Mouse (Mus musculus): ENCODE measurements around the gene Spint2.

The Spint2 gene

DNA sequence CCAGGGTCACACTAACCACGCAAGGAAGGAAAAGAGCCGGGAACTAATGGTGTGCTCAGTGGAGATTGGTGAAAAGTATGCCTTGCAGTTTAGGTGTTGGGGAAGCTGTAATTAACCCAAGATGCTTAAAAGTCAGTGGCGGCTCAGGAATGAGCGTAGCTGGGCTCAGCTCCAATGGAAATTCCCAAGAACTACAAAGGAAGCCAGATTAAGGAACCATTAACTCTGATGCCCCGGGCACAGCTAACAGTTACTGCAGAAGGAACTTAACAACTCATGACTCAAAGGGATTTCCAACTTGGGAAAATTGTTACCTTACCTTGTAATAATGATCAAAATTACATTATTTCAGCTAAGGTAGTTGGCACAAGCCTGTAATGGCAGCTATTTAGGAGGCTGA, 5.0 kb downstream of the Spint2 start:
- ChIA-PET POLR2A (interaction anchor here in 3 of 4 experiments (0.6 to 2.2 kb wide), 14 partner anchors 10 to 239 kb away, joined by 3 to 8 read pairs (median 3); partner anchors contain the start of genes 2200002D01Rik (in 2 of the 3), Ppp1r14a (in 1 of the 3) and Yif1b (in 1 of the 3)), CTCF (interaction anchor here in 3 of 4 experiments (0.6 to 1.5 kb wide), 5 partner anchors 12 to 148 kb away, joined by 3 to 7 read pairs (median 3); no protein-coding TSS in a partner anchor)

DNA sequence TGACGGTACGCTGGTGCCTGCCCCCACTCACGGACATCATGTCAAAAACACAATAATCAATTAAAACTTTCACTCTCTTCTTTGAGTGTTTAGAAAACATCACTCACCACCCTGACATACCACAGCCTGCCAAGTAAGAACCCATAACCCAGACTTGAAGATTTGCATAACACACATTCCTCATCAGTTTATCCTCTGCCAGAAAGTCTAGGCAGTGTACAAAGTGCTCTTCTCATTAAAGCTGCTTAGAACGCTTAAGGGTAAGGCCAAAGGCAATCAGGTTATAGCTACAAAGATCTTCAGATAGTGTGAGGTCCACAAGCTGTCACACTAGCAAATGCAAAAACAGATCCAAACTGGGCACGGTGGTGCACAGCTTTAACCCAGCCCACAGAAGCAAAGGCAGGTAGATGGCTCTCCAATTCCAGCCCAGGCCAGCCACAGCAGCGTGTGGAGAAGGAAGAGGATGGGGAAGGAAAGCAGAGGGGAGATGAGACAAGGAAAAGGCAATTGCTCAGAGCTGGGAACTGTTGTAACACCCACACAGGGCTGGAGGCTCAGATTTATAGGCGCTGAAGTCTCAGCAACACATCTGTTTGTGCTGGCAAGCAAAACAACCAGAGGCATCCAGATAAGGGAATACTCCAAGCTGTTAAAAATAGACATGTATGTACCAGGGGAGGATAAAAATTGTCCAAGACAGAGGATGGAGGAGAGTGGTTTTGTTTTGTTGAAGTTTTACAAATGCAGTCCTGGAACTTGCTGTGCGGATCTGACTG, 9.8 kb downstream of the Spint2 start:
- CTCF ChIA-PET = interaction anchor here in 2 of 4 experiments (0.5 to 1.2 kb wide), 4 partner anchors 24 to 327 kb away, joined by 3 to 8 read pairs (median 3); no protein-coding TSS in a partner anchor
- POLR2A ChIA-PET = interaction anchor here in 2 of 4 experiments (0.5 to 3.5 kb wide), 13 partner anchors 8 to 40 kb away, joined by 3 to 17 read pairs (median 4); partner anchors contain the start of genes 2200002D01Rik (in 1 of the 2), Spint2 (in 1 of the 2) and Yif1b (in 1 of the 2)

DNA sequence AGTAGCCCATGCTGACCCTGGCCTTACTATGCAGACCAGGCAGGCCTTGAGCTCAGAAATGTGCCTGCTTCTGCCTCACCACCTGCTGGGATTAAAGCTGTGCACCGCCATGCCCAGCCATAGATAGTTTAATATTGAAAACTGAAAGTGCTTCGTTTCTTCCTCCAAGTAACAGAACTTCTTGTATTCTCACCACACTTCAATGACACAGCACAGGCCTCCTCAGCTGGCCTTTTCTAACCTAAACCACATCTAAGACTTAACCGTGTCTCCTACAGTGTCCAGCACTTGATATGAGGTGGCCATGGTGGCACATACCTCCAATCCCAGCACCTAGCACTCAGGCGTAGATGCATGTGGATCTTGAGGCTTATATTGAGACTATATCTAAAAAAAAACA, 11.3 kb downstream of the Spint2 start:
- CTCF ChIA-PET = interaction anchor here in 1 of 4 experiments (1.5 kb wide), 2 partner anchors 23 to 224 kb away, joined by 3 to 4 read pairs; partner anchors contain the start of gene 2200002D01Rik
- POLR2A ChIA-PET = interaction anchor here in 3 of 4 experiments (0.5 to 3.5 kb wide), 14 partner anchors 9 to 56 kb away, joined by 3 to 17 read pairs (median 4); partner anchors contain the start of gene 2200002D01Rik (in 2 of the 3)

DNA sequence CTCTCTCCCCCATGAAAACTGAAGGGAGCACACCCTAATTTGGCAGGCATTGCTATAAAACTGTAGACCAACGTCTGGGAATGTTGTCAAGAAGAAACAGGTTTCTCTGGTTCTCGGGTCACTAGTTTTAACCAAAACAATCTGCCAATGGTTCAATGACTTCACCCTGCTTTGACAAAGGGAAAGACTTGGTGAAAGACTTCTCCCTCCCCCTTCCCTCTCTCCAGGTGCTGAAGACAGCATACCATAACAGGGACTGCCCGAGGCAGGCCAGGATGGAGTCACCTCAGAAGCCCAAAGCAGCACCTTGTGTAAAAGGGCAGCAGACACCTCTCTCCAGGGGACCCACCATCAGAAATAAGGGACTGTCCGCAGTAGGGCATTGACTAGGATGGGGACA, 14.8 kb downstream of the Spint2 start:
- POLR2A ChIA-PET = interaction anchor here in 2 of 4 experiments (0.6 to 2.6 kb wide), 3 partner anchors 10 to 14 kb away, joined by 3 to 11 read pairs (median 4); no protein-coding TSS in a partner anchor
- CTCF ChIA-PET = interaction anchor here in 2 of 4 experiments (0.6 to 1.3 kb wide), 2 partner anchors 20 to 275 kb away, joined by 4 to 5 read pairs; no protein-coding TSS in a partner anchor

DNA sequence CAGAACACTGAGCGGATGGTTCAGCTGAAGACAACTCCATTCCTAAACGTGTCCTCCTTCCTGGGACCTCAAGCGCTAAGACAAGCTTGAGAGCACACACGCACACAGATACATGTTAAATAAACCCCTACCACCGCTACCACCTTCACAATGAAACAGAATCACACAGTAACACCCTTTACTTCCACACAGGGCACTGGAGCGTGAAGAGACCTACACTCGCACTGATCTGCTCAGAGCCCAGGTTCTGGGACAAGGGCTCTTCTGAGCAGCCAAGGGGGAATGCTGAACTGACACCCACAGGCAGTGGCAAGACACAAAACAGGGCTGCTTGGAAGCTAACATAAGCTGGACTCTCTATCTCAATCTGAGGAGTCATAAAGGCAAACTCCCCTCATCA, 16.1 kb downstream of the Spint2 start:
- ChIA-PET CTCF (interaction anchor here in 3 of 4 experiments (0.6 to 1.4 kb wide), 3 partner anchors 10 to 258 kb away, joined by 3 to 4 read pairs (median 3); partner anchors contain the start of gene Yif1b (in 1 of the 3)), POLR2A (interaction anchor here in 3 of 4 experiments (0.6 to 2.6 kb wide), 8 partner anchors 14 to 203 kb away, joined by 3 to 11 read pairs (median 4); partner anchors contain the start of genes 2200002D01Rik (in 1 of the 3) and Spint2 (in 1 of the 3))

DNA sequence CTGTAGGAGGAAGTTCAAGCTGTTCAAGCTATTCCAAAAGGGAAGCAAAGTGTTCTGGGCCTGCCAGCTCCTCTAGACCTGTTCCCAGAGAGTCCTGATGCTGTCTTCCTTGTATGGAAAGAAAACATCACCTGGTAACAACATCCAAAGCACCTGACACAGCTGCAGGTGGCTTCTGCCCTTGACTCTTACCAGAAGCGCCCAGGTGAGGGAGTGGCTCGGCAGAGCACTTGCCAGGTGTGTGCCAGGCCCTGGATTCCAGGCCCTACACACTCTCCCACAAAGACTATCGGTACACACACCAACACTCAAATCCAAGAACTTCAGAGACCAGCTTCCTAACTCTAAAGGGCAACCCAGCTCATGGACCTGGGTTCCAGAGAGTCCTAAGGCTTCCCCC, 17.9 kb downstream of the Spint2 start:
- CTCF ChIA-PET = interaction anchor here in 2 of 4 experiments (0.6 to 1.8 kb wide), 3 partner anchors 16 to 20 kb away, joined by 3 to 6 read pairs (median 3); no protein-coding TSS in a partner anchor
- POLR2A ChIA-PET = interaction anchor here in 2 of 4 experiments (0.7 to 2.9 kb wide), 5 partner anchors 9 to 17 kb away, joined by 3 to 9 read pairs (median 3); partner anchors contain the start of gene Spint2 (in 1 of the 2)

DNA sequence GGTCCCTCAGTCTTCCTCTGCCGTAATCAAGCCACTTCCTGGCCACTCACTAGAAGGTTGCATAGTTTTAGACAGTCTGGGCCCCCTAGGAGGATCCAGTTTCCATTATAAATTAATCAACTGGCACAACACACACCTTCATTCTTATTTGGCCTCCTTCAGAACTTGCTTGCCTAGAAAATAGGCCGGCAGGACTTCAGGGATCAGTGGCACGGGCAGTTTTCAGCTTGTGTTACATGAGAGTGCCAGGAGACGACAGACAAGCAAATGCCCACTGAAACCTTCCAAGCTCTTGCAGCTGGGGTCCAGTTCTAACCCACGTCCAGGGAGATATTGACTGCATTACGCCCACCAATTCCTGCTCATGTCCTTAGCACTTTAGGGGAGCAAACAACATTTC, 19.6 kb downstream of the Spint2 start:
- POLR2A ChIA-PET = interaction anchor here in 2 of 4 experiments (0.6 to 2.9 kb wide), 6 partner anchors 9 to 19 kb away, joined by 3 to 9 read pairs (median 4); partner anchors contain the start of gene 2200002D01Rik (in 1 of the 2)
- CTCF ChIA-PET = interaction anchor here in 2 of 4 experiments (0.5 to 1.1 kb wide), 2 partner anchors 15 to 41 kb away, joined by 3 read pairs; no protein-coding TSS in a partner anchor

DNA sequence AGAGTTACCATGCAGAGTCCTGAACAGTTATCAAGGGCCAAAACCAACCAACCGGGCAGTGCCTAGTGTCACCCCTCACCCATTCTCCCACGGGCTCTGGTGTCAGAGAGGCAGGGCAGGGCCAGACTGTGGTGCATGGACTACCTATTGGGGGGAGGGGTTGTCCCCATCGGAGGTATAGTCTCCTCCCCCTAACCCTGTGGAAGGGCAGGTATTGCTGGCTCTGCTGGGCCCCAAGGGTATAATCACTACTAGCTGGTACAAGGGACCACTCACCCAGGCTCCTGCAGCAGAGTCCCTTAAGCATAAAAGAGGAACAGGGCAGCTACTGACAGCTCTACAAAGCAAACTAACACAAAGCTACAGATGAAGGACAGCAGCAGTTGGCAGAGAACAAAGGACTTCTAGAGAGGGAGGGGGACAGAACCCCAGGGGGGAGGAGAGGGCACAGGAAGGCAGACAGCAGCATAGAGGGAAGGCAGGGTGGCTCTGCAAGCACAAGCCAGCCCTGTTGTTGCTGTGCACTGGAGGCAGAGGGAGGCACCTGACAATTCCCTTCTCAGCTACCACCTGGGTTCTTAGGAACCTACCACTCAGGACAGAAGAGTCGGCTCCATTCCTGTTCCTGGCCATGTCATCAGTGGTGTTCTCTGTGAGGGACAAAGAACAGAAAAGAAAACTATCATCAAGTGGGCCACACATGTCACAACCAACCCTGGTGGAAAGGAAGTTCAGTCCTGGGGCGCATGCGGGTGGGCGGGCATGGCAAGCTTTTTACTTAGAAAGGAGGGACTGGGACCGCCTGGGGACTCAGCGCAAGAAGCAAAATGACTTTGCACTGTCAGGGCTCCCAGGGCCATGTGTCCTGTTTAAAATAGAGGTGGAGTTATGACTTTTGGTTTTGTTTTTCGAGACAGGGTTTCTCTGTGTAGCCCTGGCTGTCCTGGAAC, 21.7 kb downstream of the Spint2 start:
- ChIA-PET POLR2A (interaction anchor here in 2 of 4 experiments (0.8 to 2.0 kb wide), 10 partner anchors 9 to 105 kb away, joined by 3 to 13 read pairs (median 4); partner anchors contain the start of genes Spint2 (in 2 of the 2), 2200002D01Rik (in 1 of the 2) and Yif1b (in 1 of the 2)), CTCF (interaction anchor here in 3 of 4 experiments (0.7 to 3.2 kb wide), 4 partner anchors 12 to 22 kb away, joined by 3 to 13 read pairs (median 6); partner anchors contain the start of gene 2200002D01Rik (in 2 of the 3))

DNA sequence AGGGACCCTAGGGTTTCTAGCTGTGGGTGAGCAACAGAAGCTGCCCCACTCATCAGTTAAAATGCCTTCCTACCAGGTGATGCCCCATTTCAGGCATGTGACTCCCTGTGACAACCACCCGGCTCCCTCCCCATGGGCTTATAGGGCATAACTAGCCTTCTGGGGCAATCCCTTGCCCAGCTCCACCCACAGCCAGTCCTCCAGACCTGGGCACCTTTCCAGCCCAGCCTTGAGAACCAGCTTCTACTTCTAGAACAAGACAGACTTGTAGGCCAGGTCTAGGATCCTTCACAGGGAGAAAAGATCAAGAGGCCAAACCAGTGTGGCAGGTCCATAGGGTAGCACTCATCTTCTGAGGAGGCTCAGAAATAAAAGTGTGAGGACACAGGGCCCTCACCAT, 24.3 kb downstream of the Spint2 start:
- POLR2A ChIA-PET = interaction anchor here in 3 of 4 experiments (0.6 to 2.4 kb wide), 6 partner anchors 9 to 249 kb away, joined by 3 to 15 read pairs (median 4); partner anchors contain the start of genes 2200002D01Rik (in 1 of the 3), Fam98c (in 1 of the 3) and Spint2 (in 1 of the 3)
- CTCF ChIA-PET = interaction anchor here in 2 of 4 experiments (0.7 to 2.7 kb wide), 3 partner anchors 9 to 266 kb away, joined by 3 to 10 read pairs (median 4); partner anchors contain the start of gene 2200002D01Rik (in 2 of the 2)

DNA sequence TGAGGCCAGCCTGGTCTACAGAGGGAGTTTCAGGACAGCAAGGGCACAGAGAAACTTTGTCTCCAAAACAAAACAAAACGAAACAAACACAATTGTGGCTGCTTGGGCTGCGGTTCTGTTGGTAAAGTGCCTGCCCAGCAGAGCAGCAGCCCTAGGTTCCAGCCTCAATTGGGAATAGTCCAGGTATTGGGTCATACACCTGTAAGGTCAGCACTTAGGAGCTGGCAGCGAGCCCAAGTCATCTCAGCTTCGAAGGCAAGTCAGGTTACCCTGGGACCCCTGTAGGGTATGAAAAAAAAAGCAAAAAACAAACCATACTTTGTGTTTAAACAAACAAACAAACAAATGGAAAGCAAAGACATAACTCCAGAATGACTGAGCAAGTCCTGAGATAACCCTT, 25.8 kb downstream of the Spint2 start:
- ChIA-PET CTCF (interaction anchor here in 1 of 4 experiments (2.7 kb wide), 1 partner anchor 8 kb away, joined by 10 read pairs; the partner anchor contains the start of gene 2200002D01Rik), POLR2A (no interaction called here)

DNA sequence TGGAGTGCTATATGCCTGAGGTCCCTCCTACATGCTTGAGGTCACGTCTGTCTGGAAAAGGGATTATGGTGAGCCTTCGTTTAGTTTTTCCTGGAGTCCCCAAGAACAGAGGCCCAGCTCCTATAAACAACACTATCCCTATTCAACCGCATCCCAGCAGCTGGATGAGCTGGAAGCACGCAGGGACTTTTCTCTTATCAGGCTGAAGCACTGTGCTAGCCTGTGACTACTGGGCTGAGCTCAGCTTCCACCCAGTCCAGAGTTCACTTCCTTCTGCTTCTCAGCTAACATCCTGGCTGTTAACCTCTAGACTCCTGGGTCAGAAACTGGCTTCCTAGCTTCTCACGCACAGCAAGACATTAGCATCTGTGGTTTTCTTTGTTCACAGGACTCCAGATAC, 27.9 kb downstream of the Spint2 start:
- POLR2A ChIA-PET = interaction anchor here in 3 of 4 experiments (0.5 to 1.4 kb wide), 13 partner anchors 8 to 1059 kb away, joined by 3 to 6 read pairs (median 3); partner anchors contain the start of gene Yif1b (in 2 of the 3)

DNA sequence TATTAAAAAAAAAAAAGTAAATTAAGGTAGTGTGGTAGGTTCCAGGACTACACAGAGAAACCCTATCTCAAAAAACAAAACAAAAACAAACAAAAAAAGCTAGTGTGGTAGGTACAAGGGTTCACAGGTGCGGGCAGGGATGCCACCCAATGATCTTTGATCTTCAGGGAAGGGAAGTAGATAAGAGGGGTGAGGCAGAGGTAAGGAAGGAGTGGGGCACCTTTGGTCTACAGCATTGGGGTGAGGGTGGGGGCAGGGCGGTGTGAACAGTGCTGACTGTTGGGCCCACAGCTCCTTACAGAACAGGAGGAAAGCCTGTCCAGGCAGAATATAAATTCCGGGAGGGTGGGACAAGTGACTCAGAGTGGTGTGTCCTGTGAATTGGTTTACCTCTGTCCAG, 30.5 kb downstream of the Spint2 start:
- ChIA-PET CTCF (no interaction called here), POLR2A (interaction anchor here in 2 of 4 experiments (1.1 to 1.3 kb wide), 4 partner anchors 9 to 21 kb away, joined by 3 read pairs; no protein-coding TSS in a partner anchor)

More for the DNA sequence above, 27.9 kb downstream of the Spint2 start:
- CTCF ChIA-PET = interaction anchor here in 2 of 4 experiments (0.9 to 1.1 kb wide), 2 partner anchors 9 kb away, joined by 4 read pairs; no protein-coding TSS in a partner anchor

DNA sequence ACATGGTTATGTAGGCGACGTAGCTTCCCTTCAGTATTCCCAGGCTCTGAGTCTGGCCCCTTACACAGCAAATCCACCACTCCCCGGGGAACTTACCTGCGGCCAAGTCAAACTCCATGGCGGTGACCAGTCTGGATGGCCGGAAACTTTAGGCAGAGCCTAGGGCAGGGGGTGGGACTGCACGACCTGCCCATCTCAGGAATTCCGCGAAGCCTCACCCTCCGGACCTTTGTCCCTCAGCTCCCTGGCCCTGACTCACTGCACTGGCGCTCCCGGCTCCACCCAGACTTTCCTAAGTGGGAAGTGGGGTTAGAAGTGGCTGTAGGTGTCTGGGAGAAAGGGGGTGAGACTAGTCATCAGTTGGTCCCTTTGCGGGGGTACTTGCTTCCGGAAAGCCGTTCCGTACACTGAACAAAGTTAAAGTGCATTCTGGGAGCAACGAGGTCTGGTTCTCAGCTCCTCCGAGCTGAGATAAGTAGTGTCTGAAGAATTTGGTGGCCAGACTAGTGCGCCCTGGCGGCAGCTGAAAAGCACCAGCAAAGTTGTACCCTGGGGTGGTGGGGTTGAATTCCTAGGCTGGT, 33.4 kb downstream of the Spint2 start, which contains the start of gene 2200002D01Rik:
Gene 2200002D01Rik (minus strand): TSS at position 206 of the 581 bp plus-strand sequence.
- CTCF ChIA-PET = interaction anchor here (0.5 to 3.6 kb wide), 51 partner anchors 9 to 662 kb away, joined by 3 to 27 read pairs (median 4); partner anchors contain the start of genes Ppp1r14a (in 3 of the 4), Yif1b (in 3 of the 4) and Psmd8 (in 2 of the 4)
- POLR2A ChIA-PET = interaction anchor here (0.6 to 4.0 kb wide), 56 partner anchors 9 to 293 kb away, joined by 3 to 33 read pairs (median 5); partner anchors contain the start of genes Yif1b (in 3 of the 4), Ggn (in 2 of the 4), Ppp1r14a (in 2 of the 4) and Psmd8 (in 2 of the 4)

DNA sequence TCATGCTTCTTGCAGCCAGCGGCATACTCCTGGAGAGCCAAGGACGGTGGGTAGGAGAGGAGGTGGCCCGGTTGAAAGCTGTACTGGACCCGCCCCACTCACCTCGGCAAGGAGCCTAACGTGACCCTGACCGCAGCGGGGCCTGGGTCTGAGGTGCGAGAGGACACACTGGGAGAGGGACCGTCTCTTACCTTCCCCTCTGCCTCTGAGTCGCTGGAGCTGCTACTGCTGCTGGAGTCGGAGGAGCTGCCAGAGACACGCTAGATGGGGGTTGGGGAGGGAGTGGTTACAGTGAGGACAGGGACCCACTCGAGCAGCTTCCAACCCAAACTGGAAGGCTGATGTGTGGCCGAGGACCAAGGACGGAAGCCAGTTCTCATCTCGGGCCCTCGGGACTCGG, 34.0 kb downstream of the Spint2 start:
- ChIA-PET CTCF (interaction anchor here (0.5 to 3.6 kb wide), 54 partner anchors 9 to 663 kb away, joined by 3 to 27 read pairs (median 4); partner anchors contain the start of genes Ppp1r14a (in 3 of the 4), Yif1b (in 3 of the 4), Psmd8 (in 2 of the 4) and Ryr1 (in 1 of the 4)), POLR2A (interaction anchor here in 3 of 4 experiments (0.6 to 4.0 kb wide), 50 partner anchors 8 to 294 kb away, joined by 3 to 33 read pairs (median 5); partner anchors contain the start of genes Yif1b (in 3 of the 3), Fam98c (in 2 of the 3), Ggn (in 2 of the 3) and Ppp1r14a (in 2 of the 3))

DNA sequence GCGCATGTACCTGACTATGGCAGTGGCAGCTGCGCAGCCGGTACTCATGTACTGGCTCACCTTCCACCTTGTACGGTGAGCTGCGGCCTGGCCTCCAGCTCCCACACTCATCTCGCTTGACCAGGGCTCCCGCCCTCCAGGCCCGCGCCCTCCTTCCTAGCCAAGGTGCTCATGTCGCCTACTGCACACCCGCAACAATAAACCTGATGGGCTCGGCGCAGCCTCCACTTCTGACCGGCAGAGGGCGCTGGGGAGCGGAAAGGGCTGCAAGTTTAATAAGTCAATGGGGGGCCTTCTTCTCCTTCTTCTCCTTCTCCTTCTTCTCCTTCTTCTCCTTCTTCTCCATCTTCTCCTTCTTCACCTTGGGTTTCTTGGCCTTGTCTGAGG, 34.4 kb downstream of the Spint2 start:
- ChIA-PET CTCF (interaction anchor here (0.5 to 3.6 kb wide), 51 partner anchors 8 to 1940 kb away, joined by 3 to 27 read pairs (median 4); partner anchors contain the start of genes Ppp1r14a (in 3 of the 4), Psmd8 (in 2 of the 4), Yif1b (in 2 of the 4) and Kcnk6 (in 1 of the 4)), POLR2A (interaction anchor here in 3 of 4 experiments (0.6 to 4.0 kb wide), 45 partner anchors 9 to 397 kb away, joined by 3 to 33 read pairs (median 5); partner anchors contain the start of genes Yif1b (in 3 of the 3), Fam98c (in 2 of the 3), Ggn (in 2 of the 3) and Ppp1r14a (in 2 of the 3))
